Mouse (Mus musculus) adrenal gland, adult (tissue): Measurements from ENCODE around the gene Zfp451.
A peak's percentile ranks its signal among the peaks of the same experiment; 100 is the strongest.
"Not testable (repeated sequence)": the region's sequence is repeated elsewhere in the genome, so short reads cannot be mapped to it uniquely, and the experiment has no call there.

Source experiments
- DNase-seq, 2 experiments: peaks; one replicate each; pipeline ENCODE4 v3.0.0; 2022 to 2023; ENCODE audit warnings: low spot score in 1 of 2; ENCODE audit not compliant: inconsistent age in 2 of 2

Zfp451 gene

GRCm38 (mm10) chr1:33757491-33758041 is 56.8 kb downstream of the Zfp451 start, which contains the start of gene Bag2:
Gene Bag2, minus strand, starts transcription at chr1:33757795.
- peak; percentile 81 to 91 for DNase-seq

DNA sequence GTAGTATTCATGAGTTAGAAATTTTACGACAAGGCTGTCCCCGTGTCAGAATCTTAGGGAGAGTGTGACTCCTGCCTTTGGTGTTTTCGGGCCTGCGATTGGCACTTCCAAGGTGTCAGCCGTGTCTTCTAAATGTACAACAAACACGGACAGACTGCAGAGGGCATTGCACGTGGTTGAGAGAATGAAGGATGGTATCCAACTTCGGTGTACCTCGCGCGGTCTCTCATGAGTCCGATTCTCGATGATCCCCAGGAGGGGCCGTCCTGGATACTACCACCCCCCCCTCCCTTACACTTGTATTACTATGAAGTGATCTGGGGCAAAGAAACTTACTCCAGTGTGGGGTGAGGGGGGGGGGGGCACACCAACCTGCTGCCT is 57.4 kb downstream of the Zfp451 start:
- DNase-seq, result peak in 1 of 2 experiments; percentile 72

- peak in 1 of 2 experiments; percentile 62 for DNase-seq
Measured at GRCm38 (mm10) chr1:33756258-33757032, 58.0 kb downstream of the Zfp451 start.

DNA sequence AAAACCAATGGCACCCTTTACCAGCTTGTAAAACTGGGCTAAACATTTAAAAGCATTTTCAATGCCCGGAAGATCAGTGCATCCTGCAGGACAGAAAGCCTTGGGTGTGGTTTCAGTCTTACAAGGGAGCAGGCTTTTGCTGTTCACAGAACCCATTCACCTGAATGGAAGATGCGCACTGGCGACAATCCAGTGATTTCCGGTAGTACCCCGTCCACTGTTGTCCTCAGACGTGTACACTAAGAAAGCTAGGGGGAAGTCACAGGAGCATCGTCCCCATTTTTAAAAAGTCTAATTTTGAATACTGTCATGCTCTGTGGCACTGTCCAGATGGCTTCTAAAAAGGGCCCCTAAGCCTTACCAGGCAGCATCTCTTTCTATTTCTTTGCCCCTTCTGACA is 58.6 kb downstream of the Zfp451 start:
- no peak for DNase-seq

DNA sequence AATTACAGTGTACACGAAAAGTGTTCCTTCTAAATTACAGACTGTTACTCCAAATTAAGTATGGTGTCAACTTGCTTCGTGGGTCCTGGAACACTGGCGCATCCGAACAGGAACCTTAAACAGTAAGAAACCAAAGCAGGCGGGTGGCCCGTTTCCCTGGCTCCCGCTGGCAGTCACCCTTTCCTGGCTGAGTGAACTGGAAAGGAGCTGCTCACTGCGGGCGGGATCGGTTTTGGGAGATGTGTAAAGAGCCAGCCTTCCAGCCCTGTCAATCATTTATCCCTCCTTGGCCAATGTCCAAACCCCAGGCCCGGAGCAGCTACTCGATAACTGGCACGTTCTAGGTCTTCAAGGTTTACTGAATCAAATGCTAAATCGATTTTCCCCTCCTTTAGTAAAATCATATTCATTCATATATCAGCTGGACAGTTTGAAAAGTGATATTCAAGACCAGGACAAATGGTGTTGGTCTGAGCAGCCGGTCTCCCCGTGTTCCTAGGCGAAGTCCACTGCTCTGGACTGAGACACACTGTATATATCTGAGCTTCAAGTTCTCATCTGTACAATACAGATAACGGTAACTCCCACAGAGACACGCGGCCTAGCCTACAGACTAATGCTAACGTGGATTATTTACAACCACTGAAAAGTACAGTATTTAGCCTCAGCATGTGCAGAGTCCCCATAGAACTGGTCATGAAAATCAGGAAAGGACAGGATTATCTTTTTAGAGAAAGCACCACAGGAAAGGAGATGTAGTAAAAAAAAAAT is 59.2 kb downstream of the Zfp451 start:
- no peak for DNase-seq

- DNase-seq, result no peak
Measured at GRCm38 (mm10) chr1:33754089-33754488, 60.3 kb downstream of the Zfp451 start.

DNA sequence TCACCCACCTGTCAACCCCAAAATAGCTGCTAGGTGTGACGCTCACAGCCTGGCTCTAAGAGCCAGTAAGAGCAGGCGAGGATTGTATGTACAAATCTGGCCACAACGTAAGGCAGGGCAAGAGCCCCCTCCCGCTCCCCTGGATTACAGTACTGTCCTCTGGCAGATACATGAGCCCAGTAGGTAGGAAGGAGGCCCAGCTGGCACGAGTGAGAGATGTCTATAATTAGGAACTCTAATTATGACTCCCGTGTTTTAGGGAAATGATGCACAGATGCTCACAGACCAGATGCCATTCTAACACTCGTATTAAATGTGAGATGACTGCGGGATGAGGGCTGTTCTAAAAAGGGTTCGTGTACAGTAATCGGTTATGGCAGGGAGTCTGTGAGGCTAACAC is 63.1 kb downstream of the Zfp451 start:
- no peak for DNase-seq

DNA sequence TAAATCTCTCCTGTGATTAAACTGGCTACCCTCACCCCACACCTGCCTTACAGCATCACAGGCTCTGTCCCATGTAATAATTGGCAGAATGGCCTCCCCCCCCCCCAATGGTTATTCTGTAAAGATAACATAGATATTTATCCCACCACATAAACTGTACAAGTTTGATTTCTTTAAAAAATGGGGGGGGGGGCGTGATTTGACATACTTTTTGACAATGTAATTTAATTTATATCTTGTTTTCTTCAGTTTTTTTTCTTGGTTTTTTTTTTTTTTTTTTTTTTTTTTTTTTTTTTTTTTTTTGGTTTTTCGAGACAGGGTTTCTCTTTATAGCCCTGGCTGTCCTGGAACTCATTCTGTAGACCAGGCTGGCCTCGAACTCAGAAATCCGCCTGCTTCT is 64.7 kb downstream of the Zfp451 start:
- not testable (repeated sequence) for DNase-seq

GRCm38 (mm10) chr1:33749109-33749508 is 65.3 kb downstream of the Zfp451 start:
- no peak for DNase-seq

GRCm38 (mm10) chr1:33745901-33746300 is 68.5 kb downstream of the Zfp451 start:
- DNase-seq, result no peak

DNA sequence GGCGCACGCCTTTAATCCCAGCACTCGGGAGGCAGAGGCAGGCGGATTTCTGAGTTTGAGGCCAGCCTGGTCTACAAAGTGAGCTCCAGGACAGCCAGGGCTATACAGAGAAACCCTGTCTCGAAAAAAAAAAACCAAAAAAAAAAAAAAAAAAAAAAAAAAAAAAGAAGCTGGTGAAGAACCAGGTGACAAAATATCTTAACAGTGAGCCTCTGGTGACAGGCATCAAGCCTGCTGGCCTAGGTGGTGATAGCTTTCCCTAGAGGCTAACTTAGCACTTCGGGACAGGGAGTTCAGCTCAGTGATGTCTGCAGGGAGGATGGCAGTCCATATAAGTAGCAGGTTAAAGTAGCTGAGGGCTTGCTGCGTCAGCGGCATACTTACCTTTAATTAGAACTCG is 69.6 kb downstream of the Zfp451 start:
- not testable (repeated sequence) for DNase-seq

DNA sequence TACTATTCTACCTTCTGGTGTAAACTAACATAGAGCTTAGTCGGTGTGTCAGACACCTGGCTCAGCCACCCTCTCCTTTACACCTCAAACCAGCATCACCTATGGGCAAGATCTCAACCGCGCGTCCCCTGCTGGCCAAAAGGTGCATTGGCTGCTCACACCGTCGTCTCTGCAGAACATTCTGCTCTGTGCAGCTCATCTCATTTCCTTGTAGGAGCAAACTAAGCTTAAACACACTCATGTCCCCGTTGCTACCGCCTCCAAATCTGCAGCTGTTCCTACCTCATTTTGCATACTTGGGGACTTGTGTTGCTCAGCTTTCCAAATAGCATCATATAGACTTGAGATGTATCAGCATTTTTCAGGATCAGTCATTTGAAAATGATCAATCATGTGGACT is 71.5 kb downstream of the Zfp451 start:
- DNase-seq, result peak in 1 of 2 experiments; percentile 40

DNA sequence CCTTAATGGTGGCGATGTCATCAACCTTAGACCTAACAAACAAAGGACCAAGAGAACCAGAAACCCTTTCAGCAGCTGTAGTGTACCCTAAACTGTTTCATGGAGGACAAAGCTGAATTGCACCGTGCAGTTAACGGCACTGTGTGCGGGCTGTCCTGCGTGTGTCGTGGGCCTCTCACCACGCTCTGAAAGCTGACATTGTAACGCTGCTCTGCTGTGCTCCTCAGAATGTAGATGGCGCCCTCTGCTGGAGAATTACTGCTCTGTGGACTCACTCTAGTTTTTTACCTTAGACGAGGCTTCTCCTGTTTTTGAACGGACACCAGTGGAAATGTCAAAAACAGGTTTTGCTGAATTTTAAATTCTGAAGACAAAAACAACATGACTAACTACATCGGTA is 75.1 kb downstream of the Zfp451 start:
- peak; percentile 66 to 91 for DNase-seq

- DNase-seq, result no peak
Measured at GRCm38 (mm10) chr1:33738681-33739278, 75.6 kb downstream of the Zfp451 start.

GRCm38 (mm10) chr1:33738281-33738680 is 76.1 kb downstream of the Zfp451 start:
- no peak for DNase-seq

DNA sequence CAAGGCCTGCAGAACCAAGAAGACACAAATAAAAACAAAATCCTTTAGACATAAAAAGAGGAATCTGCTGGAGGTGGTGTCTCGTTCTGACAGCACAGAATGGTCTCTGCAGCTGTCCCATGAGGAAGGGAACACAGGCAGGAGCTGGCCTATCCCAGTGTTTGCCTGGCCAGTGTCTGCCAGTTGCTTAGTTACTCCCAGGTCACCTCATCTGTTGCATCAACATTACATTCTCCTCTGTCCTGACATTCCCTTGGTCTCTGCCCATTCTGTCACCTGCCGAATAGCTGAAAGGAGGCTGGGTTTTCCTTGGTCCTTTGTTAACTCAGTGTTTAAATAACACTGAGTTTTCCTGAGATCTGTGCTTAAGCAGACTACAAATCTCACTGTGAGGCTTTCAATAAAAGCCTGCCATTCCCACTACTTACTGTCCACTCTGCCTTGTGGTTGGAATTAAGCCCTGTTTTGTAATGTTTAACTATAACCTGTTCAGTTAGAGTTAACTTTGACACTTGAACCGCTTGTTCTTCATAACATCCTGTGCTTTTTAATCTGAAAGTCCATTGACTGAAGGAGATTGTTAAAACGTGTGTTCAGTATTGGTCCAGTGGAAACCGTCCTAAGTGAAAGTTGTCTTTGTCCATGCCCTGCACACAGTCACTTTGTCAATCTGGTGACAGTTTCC is 80.3 kb downstream of the Zfp451 start:
- no peak for DNase-seq

DNA sequence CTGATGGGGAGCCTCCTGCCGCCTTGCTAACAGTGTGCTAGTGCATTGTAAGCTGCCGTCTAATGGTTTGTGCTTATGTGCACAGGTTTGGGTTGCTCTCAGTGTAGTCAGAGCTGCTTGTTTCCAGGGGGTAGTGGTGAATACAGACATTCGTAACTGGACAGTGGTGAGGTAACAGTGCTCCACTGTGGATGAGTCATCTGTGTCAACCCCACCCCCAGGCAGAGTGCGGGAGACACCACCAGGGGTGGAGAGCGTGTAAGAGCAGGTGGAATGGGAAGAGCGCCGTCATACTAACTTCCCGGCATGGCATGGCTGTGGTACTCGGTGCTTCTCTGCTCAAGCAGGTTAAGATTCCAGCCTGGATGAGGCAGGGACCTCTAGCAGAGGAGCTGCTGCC is 81.4 kb downstream of the Zfp451 start:
- no peak for DNase-seq

GRCm38 (mm10) chr1:33725086-33725485 is 89.3 kb downstream of the Zfp451 start:
- DNase-seq, result no peak

DNA sequence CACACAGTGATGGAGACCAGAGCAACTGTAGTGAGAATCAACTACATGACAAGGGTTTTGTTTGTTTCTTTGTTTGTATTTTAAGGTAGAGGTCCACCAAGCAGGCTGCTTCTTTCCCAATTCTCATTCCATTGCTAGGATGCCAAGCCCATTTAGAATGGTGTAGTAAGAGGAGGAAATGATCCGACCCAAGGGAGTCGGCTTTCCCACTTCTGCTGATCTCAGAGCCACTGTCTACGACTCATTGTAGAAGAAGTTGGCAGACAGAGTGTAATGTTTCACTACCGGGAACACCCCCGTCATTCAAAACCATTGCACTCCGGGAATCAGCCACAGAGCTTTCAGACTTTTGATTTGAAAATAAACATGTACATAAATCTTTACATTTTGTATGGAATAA is 89.9 kb downstream of the Zfp451 start:
- no peak for DNase-seq

DNA sequence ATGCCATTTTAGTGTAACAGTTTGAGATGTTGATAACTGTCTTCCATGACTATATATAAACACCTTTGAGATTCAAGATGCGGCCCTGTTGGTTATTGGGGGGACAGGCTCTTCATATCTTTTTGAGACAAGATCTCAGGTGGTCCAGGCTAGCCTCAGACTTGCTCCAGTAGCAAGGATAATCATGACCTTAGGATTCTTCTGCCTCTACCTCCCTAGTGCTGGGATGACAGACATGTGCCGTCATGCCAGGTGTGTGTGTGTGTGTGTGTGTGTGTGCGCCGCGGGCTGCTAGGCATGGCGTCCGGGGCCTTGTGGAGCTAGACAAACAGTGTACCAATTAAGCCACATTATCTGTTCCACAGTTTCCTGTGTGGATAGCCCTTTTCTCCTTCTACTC is 93.4 kb downstream of the Zfp451 start:
- no peak for DNase-seq

DNA sequence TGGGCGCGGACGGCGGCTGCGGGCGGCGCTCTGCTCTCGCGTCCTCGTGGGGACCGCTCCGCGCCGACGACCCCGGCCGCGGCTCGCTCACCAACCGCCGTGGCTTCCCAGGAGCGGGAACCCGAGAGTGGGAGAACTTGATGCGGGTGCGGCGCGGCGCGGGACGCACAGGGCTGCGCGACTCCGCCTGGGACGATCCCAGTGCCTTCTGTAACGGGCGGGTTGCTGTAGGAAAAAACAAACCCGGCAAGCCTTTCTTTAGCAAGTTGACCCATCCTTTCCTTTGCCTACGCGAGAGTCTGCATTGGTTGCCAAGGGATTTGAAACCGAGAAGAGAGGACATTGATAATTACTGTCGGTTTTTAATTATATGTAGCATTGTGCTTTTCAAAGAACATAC is 94.2 kb downstream of the Zfp451 start:
- no peak for DNase-seq
